Mouse (Mus musculus) lung, postnatal 36 days (tissue): Measurements from ENCODE around the gene Tcaf2.

Experiments used
- DNase-seq: peaks from one replicate; pipeline ENCODE4 v3.0.0; 2022; ENCODE audit warnings: mixed read lengths

Tcaf2 gene

GRCm38 (mm10) chr6:42644912-42645549 is at the start of gene Tcaf2:
Gene Tcaf2 (minus strand): TSS chr6:42645254.
- DNase-seq = peak; percentile 97

- DNase-seq = peak; percentile 91
Measured at GRCm38 (mm10) chr6:42692517-42693190, 47.6 kb upstream of the Tcaf2 start.

- peak; percentile 92 for DNase-seq
Measured at GRCm38 (mm10) chr6:42692154-42692516, 47.1 kb upstream of the Tcaf2 start.

- no peak for DNase-seq
Measured at GRCm38 (mm10) chr6:42689761-42690160, 44.7 kb upstream of the Tcaf2 start.

GRCm38 (mm10) chr6:42687907-42688306 is 42.9 kb upstream of the Tcaf2 start:
- no peak for DNase-seq

GRCm38 (mm10) chr6:42680077-42680476 is 35.0 kb upstream of the Tcaf2 start:
- no peak for DNase-seq

- DNase-seq = no peak
Measured at GRCm38 (mm10) chr6:42676011-42676410, 31.0 kb upstream of the Tcaf2 start.

GRCm38 (mm10) chr6:42671767-42672166 is 26.7 kb upstream of the Tcaf2 start:
- no peak for DNase-seq

GRCm38 (mm10) chr6:42667722-42668121 is 22.7 kb upstream of the Tcaf2 start:
- no peak for DNase-seq

- DNase-seq = no peak
Measured at GRCm38 (mm10) chr6:42661739-42662138, 16.7 kb upstream of the Tcaf2 start.

GRCm38 (mm10) chr6:42634393-42634792 is 10.7 kb downstream of the Tcaf2 start:
- no peak for DNase-seq

GRCm38 (mm10) chr6:42631395-42631794 is 13.7 kb downstream of the Tcaf2 start:
- DNase-seq = no peak

GRCm38 (mm10) chr6:42616904-42617303 is 28.1 kb downstream of the Tcaf2 start:
- no peak for DNase-seq

- peak; percentile 26 for DNase-seq
Measured at GRCm38 (mm10) chr6:42612218-42612617, 32.8 kb downstream of the Tcaf2 start.

GRCm38 (mm10) chr6:42610954-42611522 is 34.0 kb downstream of the Tcaf2 start:
- DNase-seq = peak; percentile 12

GRCm38 (mm10) chr6:42597592-42597991 is 47.5 kb downstream of the Tcaf2 start, which contains the start of gene Tcaf3:
Gene Tcaf3 (minus strand): TSS chr6:42597692.
- no peak for DNase-seq

GRCm38 (mm10) chr6:42593138-42593882 is 51.7 kb downstream of the Tcaf2 start:
- no peak for DNase-seq

- no peak for DNase-seq
Measured at GRCm38 (mm10) chr6:42586569-42586968, 58.5 kb downstream of the Tcaf2 start.

- peak; percentile 67 for DNase-seq
Measured at GRCm38 (mm10) chr6:42583488-42583872, 61.6 kb downstream of the Tcaf2 start.

GRCm38 (mm10) chr6:42582741-42583487 is 62.1 kb downstream of the Tcaf2 start:
- peak; percentile 34 for DNase-seq

- DNase-seq = peak; percentile 16
Measured at GRCm38 (mm10) chr6:42578678-42579077, 66.4 kb downstream of the Tcaf2 start.

- no peak for DNase-seq
Measured at GRCm38 (mm10) chr6:42577433-42577832, 67.6 kb downstream of the Tcaf2 start.
